Mouse (Mus musculus): ENCODE measurements around the gene Gfpt1. TPM values are rescaled to one million over a fixed set of nuclear protein-coding genes. Genes with fewer than 3 reads are reported as not detected.

Gene Gfpt1
- polyA plus RNA-seq, 1 experiment: 6.1 TPM

GRCm38 (mm10) chr6:87139796-87140553, 97.3 kb downstream of the Gfpt1 start:
- H3K4me3 ChIP-seq (ENCODE audit: extremely low read depth, insufficient read depth, insufficient read length): no peak overlapping the region
- TF ChIP-seq POLR2A (IDR thresholded peaks at IDR 0.05; ENCODE audit: low read depth, low read length): no peak
- no peak for TF ChIP-seq CTCF (IDR thresholded peaks at IDR 0.05; ENCODE audit: extremely low read depth, insufficient read depth, insufficient read length, insufficient replicate concordance)
- WGBS: 85% methylated on average over 12 of the region's 12 CpGs
- no peaks in the 10 kb centered on the region for H3K36me3 ChIP-seq (ENCODE audit: control insufficient read depth, insufficient read depth, low read length)
- no peak overlapping the region for H3K27ac ChIP-seq (ENCODE audit: insufficient read depth, low read length)
- DNase-seq (ENCODE audit: low read depth in 1 of 2, low spot score in 2 of 2): no peak
- no peaks in the 10 kb centered on the region for H3K27me3 ChIP-seq (ENCODE audit: control insufficient read depth, insufficient read depth, low read length)
- H3K4me1 ChIP-seq (ENCODE audit: control insufficient read depth, insufficient read depth, insufficient read length): no peaks in the 10 kb centered on the region

Other genes starting within 250 kb of the Gfpt1 start
- gene Anxa4, start 249.3 kb upstream of the Gfpt1 start, polyA plus RNA-seq (2012; rRNA removed): 9.7 and 13.7 TPM in 2 replicates
- 21.5 and 22.1 TPM in 2 replicates for gene Aak1, start 193.3 kb upstream of the Gfpt1 start, polyA plus RNA-seq (2012; rRNA removed)
- gene Nfu1, start 33.6 kb upstream of the Gfpt1 start, polyA plus RNA-seq (2012; rRNA removed): 56.1 and 76.2 TPM in 2 replicates
- 0.90 and 2.9 TPM in 2 replicates for gene D6Ertd527e, start 61.9 kb downstream of the Gfpt1 start, polyA plus RNA-seq (2012; rRNA removed)

All from spleen, adult 2 months (tissue).